In the genomic region with DNA sequence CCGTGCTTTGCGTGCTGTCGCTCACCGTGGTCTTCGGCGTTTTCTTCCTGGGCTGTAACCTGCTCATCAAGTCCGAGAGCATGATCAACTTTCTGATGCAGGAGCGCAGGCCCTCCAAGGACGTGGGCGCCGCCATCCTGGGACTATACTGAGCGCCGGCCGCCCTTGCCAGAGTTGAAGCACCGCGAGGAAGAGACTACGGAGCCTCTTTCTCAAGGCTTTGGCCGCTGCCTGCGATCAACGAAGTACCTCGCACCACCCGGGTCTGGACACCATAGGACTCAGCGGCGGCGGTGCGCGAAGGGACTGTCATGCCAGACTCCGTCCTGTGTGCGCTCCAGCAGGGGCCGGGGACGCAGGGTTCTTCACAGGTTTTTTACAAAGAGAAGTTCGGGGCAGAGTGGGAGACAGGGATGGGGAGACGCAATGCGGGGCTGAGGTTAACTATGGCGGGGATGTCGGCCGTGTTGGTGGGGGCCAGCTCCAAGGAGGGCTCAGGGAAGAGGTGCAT, we compare ENCODE assay signal across 10 mouse cellular contexts. TPM values are rescaled to one million over a fixed set of nuclear protein-coding genes. Genes with fewer than 3 reads are reported as not detected.
DNase-seq lines count a peak whose midpoint lies in the region; ATAC-seq and TF ChIP-seq lines count a peak whose summit lies in the region.
"Had no signal": no experiment of that assay in that cellular context is flagged by ENCODE, and none has a peak within 500 bp of the region (broad histone marks: within the 10 kb centered on the region; RNA-seq: fewer than 3 reads in every experiment).

No protein-coding gene starts in this region.

- no peak for TF ChIP-seq CTCF in cortical plate, adult 2 months (IDR thresholded peaks at IDR 0.05; ENCODE audit: extremely low read depth, insufficient read depth, low read length)

- H3K9me3 ChIP-seq in kidney, embryonic 16.5 days (ENCODE audit: low read length) = no peaks in the 10 kb centered on the region
- no peaks in the 10 kb centered on the region for H3K9me3 ChIP-seq in hindbrain, embryonic 11.5 days (ENCODE audit: control insufficient read depth, low read length)
- H3K9me3 ChIP-seq in midbrain, embryonic 14.5 days (ENCODE audit: control insufficient read depth, low read length) = no peaks in the 10 kb centered on the region

- WGBS in kidney, embryonic 16.5 days = under 1% methylated on average over 37 of the region's 37 CpGs
- 2% methylated on average over 37 of the region's 37 CpGs for WGBS in hindbrain, embryonic 11.5 days
- WGBS in midbrain, embryonic 14.5 days = under 1% methylated on average over 37 of the region's 37 CpGs

- no peak for DNase-seq in kidney, postnatal 10 days
- DNase-seq in hindbrain, embryonic 11.5 days (ENCODE audit: low spot score) = peak; percentile 47
- DNase-seq in midbrain, embryonic 14.5 days = peak; percentile 42
- no peak for DNase-seq in gastrocnemius, postnatal 4 days (ENCODE audit: low spot score in 2 of 2)
- no peak for DNase-seq in kidney, adult 11 months
- no peak for DNase-seq in left cerebral cortex, adult 11 months (ENCODE audit: low spot score)
- DNase-seq: gastrocnemius, postnatal 10 days had no signal

- peak overlapping the region; percentile 44 for H3K4me3 ChIP-seq in kidney, embryonic 16.5 days (ENCODE audit: low read length)
- H3K4me3 ChIP-seq in cortical plate, adult 2 months (ENCODE audit: insufficient read depth, low read length) = peak overlapping the region; percentile 53
- H3K4me3 ChIP-seq in hindbrain, embryonic 11.5 days (ENCODE audit: low read depth, low read length) = peak overlapping the region; percentile 25
- peak overlapping the region; percentile 34 for H3K4me3 ChIP-seq in midbrain, embryonic 14.5 days (replicated peaks; ENCODE audit: low read depth, low read length)

- TF ChIP-seq POLR2A in cortical plate, adult 2 months (IDR thresholded peaks at IDR 0.05; ENCODE audit: extremely low read depth, insufficient read depth, low read length) = peak; percentile 43; the same call in 1 of the 2 replicates

- H3K27me3 ChIP-seq in kidney, embryonic 16.5 days (ENCODE audit: insufficient read depth, low read length) = peaks cover 76% of the 10 kb centered on the region
- H3K27me3 ChIP-seq in hindbrain, embryonic 11.5 days (ENCODE audit: control insufficient read depth, insufficient read depth, low read length) = peaks cover 54% of the 10 kb centered on the region
- peaks cover 52% of the 10 kb centered on the region for H3K27me3 ChIP-seq in midbrain, embryonic 14.5 days (ENCODE audit: control insufficient read depth, insufficient read depth, low read length)

- ATAC-seq in kidney, embryonic 16.5 days (ENCODE audit: low FRiP score, low TSS enrichment) = peak; percentile 15; the same call in 1 of the 2 replicates
- ATAC-seq in hindbrain, embryonic 11.5 days (ENCODE audit: low FRiP score) = no peak
- ATAC-seq in midbrain, embryonic 14.5 days (ENCODE audit: low FRiP score, low TSS enrichment) = no peak

- no peaks in the 10 kb centered on the region for H3K36me3 ChIP-seq in kidney, embryonic 16.5 days (ENCODE audit: insufficient read depth, low read length)
- H3K36me3 ChIP-seq in hindbrain, embryonic 11.5 days (ENCODE audit: control insufficient read depth, insufficient read depth, low read length) = no peaks in the 10 kb centered on the region
- no peaks in the 10 kb centered on the region for H3K36me3 ChIP-seq in midbrain, embryonic 14.5 days (ENCODE audit: control insufficient read depth, insufficient read depth, low read length)

- peak overlapping the region; percentile 56 for H3K4me2 ChIP-seq in kidney, embryonic 16.5 days (replicated peaks; ENCODE audit: low read depth, low read length)
- peak overlapping the region; percentile 42 for H3K4me2 ChIP-seq in hindbrain, embryonic 11.5 days (replicated peaks; ENCODE audit: low read depth, low read length)
- H3K4me2 ChIP-seq in midbrain, embryonic 14.5 days (ENCODE audit: low read length) = peak overlapping the region; percentile 63

- H3K9ac ChIP-seq in kidney, embryonic 16.5 days (replicated peaks; ENCODE audit: low read length) = no peak overlapping the region
- H3K9ac ChIP-seq in hindbrain, embryonic 11.5 days (ENCODE audit: low read depth, low read length) = no peak overlapping the region
- no peak overlapping the region; the same call in 1 of the 2 replicates for H3K9ac ChIP-seq in midbrain, embryonic 14.5 days (replicated peaks; ENCODE audit: low read length)

- H3K4me1 ChIP-seq in kidney, embryonic 16.5 days (ENCODE audit: insufficient read depth, low read length) = peaks cover 18% of the 10 kb centered on the region
- peaks cover 10% of the 10 kb centered on the region for H3K4me1 ChIP-seq in cortical plate, adult 2 months (ENCODE audit: control insufficient read depth, insufficient read depth, low read length)
- peaks cover 4% of the 10 kb centered on the region for H3K4me1 ChIP-seq in hindbrain, embryonic 11.5 days (replicated peaks; ENCODE audit: control insufficient read depth, insufficient read depth, low read length)
- peaks cover 7% of the 10 kb centered on the region; the same call in 1 of the 2 replicates for H3K4me1 ChIP-seq in midbrain, embryonic 14.5 days (ENCODE audit: control insufficient read depth, insufficient read depth, low read length)

- H3K27ac ChIP-seq in kidney, embryonic 16.5 days (ENCODE audit: low read length) = no peak overlapping the region
- peak overlapping the region; percentile 79 for H3K27ac ChIP-seq in cortical plate, adult 2 months (ENCODE audit: insufficient read depth, low read length)
- H3K27ac ChIP-seq in hindbrain, embryonic 11.5 days (ENCODE audit: low read depth, low read length) = no peak overlapping the region
- H3K27ac ChIP-seq in midbrain, embryonic 14.5 days (replicated peaks; ENCODE audit: low read depth, low read length) = no peak overlapping the region

RNA-seq across cellular contexts. Expression of a gene that starts 0.7 kb away (rescaled TPM):
- polyA plus RNA-seq in kidney, embryonic 16.5 days (2015; fragmentation: Nextera tagmentation; extraction: Ambion mirVana) = not detected in 2 replicates
- polyA plus RNA-seq in cortical plate, adult 2 months (2012; rRNA removed) = 107 and 122 TPM in 2 replicates
- not detected in 2 replicates for polyA plus RNA-seq in hindbrain, embryonic 11.5 days (2014; fragmentation: Nextera tagmentation; extraction: Ambion mirVana)
- 0.71 and 0.88 TPM in 2 replicates for polyA plus RNA-seq in midbrain, embryonic 14.5 days (2014; fragmentation: Nextera tagmentation; extraction: Ambion mirVana)
- under 1 TPM in 1 of 2 experiments, not detected in 1; 0.27 TPM for total RNA-seq in gastrocnemius, postnatal 4 days (2021)
- total RNA-seq: gastrocnemius, postnatal 10 days had no signal
- polyA plus RNA-seq: Patski had no signal

RNA-seq across cellular contexts. Expression of a gene that starts 11.3 kb away (rescaled TPM):
- not detected in 2 replicates for polyA plus RNA-seq in kidney, embryonic 16.5 days (2015; fragmentation: Nextera tagmentation; extraction: Ambion mirVana)
- polyA plus RNA-seq in cortical plate, adult 2 months (2012; rRNA removed) = not detected in 2 replicates
- polyA plus RNA-seq in hindbrain, embryonic 11.5 days (2014; fragmentation: Nextera tagmentation; extraction: Ambion mirVana) = not detected in 2 replicates
- not detected in 2 replicates for polyA plus RNA-seq in midbrain, embryonic 14.5 days (2014; fragmentation: Nextera tagmentation; extraction: Ambion mirVana)
- total RNA-seq in gastrocnemius, postnatal 4 days (2021) = not detected
- total RNA-seq: gastrocnemius, postnatal 10 days had no signal
- polyA plus RNA-seq: Patski had no signal

RNA-seq across cellular contexts. Expression of a gene that starts 29.1 kb away (rescaled TPM):
- polyA plus RNA-seq in kidney, embryonic 16.5 days (2015; fragmentation: Nextera tagmentation; extraction: Ambion mirVana) = not detected in 2 replicates
- not detected in 2 replicates for polyA plus RNA-seq in cortical plate, adult 2 months (2012; rRNA removed)
- not detected in 2 replicates for polyA plus RNA-seq in hindbrain, embryonic 11.5 days (2014; fragmentation: Nextera tagmentation; extraction: Ambion mirVana)
- polyA plus RNA-seq in midbrain, embryonic 14.5 days (2014; fragmentation: Nextera tagmentation; extraction: Ambion mirVana) = not detected in 2 replicates
- total RNA-seq in gastrocnemius, postnatal 4 days (2021) = not detected
- total RNA-seq: gastrocnemius, postnatal 10 days had no signal
- polyA plus RNA-seq: Patski had no signal

RNA-seq across cellular contexts. Expression of a gene that starts 47.7 kb away (rescaled TPM):
- 91.1 and 92.2 TPM in 2 replicates for polyA plus RNA-seq in kidney, embryonic 16.5 days (2015; fragmentation: Nextera tagmentation; extraction: Ambion mirVana)
- polyA plus RNA-seq in cortical plate, adult 2 months (2012; rRNA removed) = 92.3 and 99.9 TPM in 2 replicates
- 75.2 and 91.3 TPM in 2 replicates for polyA plus RNA-seq in hindbrain, embryonic 11.5 days (2014; fragmentation: Nextera tagmentation; extraction: Ambion mirVana)
- polyA plus RNA-seq in midbrain, embryonic 14.5 days (2014; fragmentation: Nextera tagmentation; extraction: Ambion mirVana) = 62.1 and 96.4 TPM in 2 replicates
- total RNA-seq in gastrocnemius, postnatal 4 days (2021) = 10 to 100 TPM; 67.1 to 68.6 TPM

Comparison
In these comparisons a context has a peak if more than half of its experiments do, and no peak if none do; other contexts are left out.
1. DNase-seq: peak in hindbrain, embryonic 11.5 days (single experiment) and midbrain, embryonic 14.5 days (single experiment); none in kidney, postnatal 10 days (single experiment), gastrocnemius, postnatal 4 days (0 of 2), kidney, adult 11 months (single experiment) and left cerebral cortex, adult 11 months (single experiment).
2. RNA of a gene that starts 0.7 kb away (polyA plus RNA-seq): 107 to 122 TPM in cortical plate, adult 2 months; 0.71 to 0.88 TPM in midbrain, embryonic 14.5 days, not detected in kidney, embryonic 16.5 days and not detected in hindbrain, embryonic 11.5 days; every median in the first group is over 10 times any median in the second.
3. Peak in every context shown above with its lines, with median percentiles within 50 percentile points of each other: H3K4me2 ChIP-seq and H3K4me3 ChIP-seq.